Mouse (Mus musculus): ENCODE measurements around the gene Gnl3.

DNA sequence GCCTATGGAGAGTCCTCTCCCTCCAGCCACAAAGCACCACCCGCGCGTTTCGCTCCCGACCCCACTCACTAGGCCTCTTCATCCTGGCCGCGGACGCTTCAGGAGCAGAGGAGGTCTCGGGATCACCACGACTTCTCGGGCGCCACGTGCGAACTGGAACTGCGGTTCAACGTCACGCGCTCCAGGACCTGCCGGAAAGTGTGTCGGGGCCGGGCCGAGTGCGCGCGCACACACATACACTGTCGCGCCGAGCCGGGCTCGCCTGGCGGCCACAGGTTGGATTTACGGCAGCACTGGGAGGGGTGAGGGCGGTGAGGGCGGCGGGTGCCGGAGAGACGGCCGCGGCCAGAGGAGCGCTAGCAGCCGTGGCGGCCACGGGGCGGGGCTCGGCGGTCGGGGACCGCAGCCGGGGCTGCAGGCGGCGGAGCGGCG lies at the start of gene Gnl3, which contains the start of gene Pbrm1:
- no peak for TF ChIP-seq CTCF (IDR thresholded peaks at IDR 0.05; ENCODE audit: low read depth, low read length)
- TF ChIP-seq POLR2A (IDR thresholded peaks at IDR 0.05; ENCODE audit: borderline replicate concordance, low read depth, low read length): no peak

Data from bone marrow macrophage, adult 2 months (primary cell).